Mouse (Mus musculus) midbrain, embryonic 13.5 days (tissue): Measurements from ENCODE around the gene Rasal3. TPM values are rescaled to one million over a fixed set of nuclear protein-coding genes. Genes with fewer than 3 reads are reported as not detected.

Experiments used
- ATAC-seq: fragments of 200-750 bp; cut with Nextera tagmentation; 2 replicates; pipeline ENCODE4 v1.8.0; 2017; ENCODE audit warnings: mild to moderate bottlenecking, moderate TSS enrichment, moderate library complexity
- H3K27ac ChIP-seq: fragments of 300-500 bp; sonication (generic); 2 replicates; pipeline ENCODE4 v1.5.1; 2015; ENCODE audit warnings: inconsistent platforms, mild to moderate bottlenecking, moderate library complexity
- H3K27me3 ChIP-seq: fragments of 300-500 bp; sonication (generic); 2 replicates; pipeline ENCODE4 v1.6.1; 2015; ENCODE audit warnings: mild to moderate bottlenecking, inconsistent platforms
- H3K36me3 ChIP-seq: fragments of 300-500 bp; sonication (generic); 2 replicates; pipeline ENCODE4 v1.6.1; 2015; ENCODE audit warnings: mild to moderate bottlenecking, inconsistent platforms
- H3K4me1 ChIP-seq: fragments of 300-500 bp; sonication (generic); replicated peaks from 2 replicates; pipeline ENCODE4 v1.6.1; 2015; ENCODE audit warnings: inconsistent platforms
- H3K4me2 ChIP-seq: fragments of 300-500 bp; sonication (generic); replicated peaks from 2 replicates; pipeline ENCODE4 v1.6.1; 2015; ENCODE audit warnings: moderate library complexity, mild to moderate bottlenecking, inconsistent platforms
- H3K4me3 ChIP-seq: fragments of 300-500 bp; sonication (generic); replicated peaks from 2 replicates; pipeline ENCODE4 v1.5.1; 2015; ENCODE audit warnings: mild to moderate bottlenecking, inconsistent platforms
- H3K9ac ChIP-seq: fragments of 300-500 bp; sonication (generic); replicated peaks from 2 replicates; pipeline ENCODE4 v1.6.1; 2015; ENCODE audit warnings: mild to moderate bottlenecking, inconsistent platforms
- H3K9me3 ChIP-seq: fragments of 300-500 bp; sonication (generic); 2 replicates; pipeline ENCODE4 v1.6.1; 2016; ENCODE audit warnings: mild to moderate bottlenecking, inconsistent platforms
- WGBS: fragments of 180-500 bp; shearing (Covaris S2); methylation state at CpG from one replicate; pipeline ENCODE4 v1.1.7; 2015; 5-methylcytosine and 5-hydroxymethylcytosine counted together
- polyA plus RNA-seq: library from polyadenylated mRNA; unstranded; fragments of >200 nt; fragmentation: Nextera tagmentation; extraction: Ambion mirVana; gene quantifications from 2 replicates; pipeline ENCODE4 v1.2.1, GENCODE M21; 2015

The Rasal3 gene
- polyA plus RNA-seq, 1 experiment from 2014 or later = 0.54 TPM

DNA sequence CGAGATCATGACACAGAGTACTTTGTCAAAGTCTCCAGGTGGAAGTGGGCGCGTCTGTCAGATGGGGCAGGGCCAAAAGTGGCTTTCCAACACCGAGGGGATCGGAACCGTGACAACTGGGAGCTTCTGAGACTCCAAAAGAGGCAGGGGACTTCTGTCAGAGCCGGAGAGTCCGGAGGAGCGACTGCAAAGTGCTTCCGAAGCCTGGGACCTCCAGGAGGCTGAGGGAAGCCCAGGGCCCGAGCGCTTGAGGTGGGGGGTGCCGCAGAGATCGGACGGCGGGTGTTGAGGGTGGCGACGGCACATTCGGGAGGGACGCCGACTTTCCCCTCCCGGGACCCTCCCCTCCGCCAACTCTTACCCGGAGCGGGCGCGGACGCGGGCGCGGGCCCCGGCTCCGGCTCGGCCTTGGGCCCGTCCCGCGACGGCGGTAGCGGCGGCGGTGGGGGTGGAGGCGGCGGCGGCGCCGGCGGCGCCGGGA, 39.5 kb downstream of the Rasal3 start:
- H3K9me3 ChIP-seq = no peaks in the 10 kb centered on the region
- H3K4me1 ChIP-seq = peaks cover 31% of the 10 kb centered on the region
- peaks cover 53% of the 10 kb centered on the region for H3K36me3 ChIP-seq
- peak; percentile 74 for ATAC-seq
- H3K27ac ChIP-seq = peak overlapping the region; percentile 80
- peak overlapping the region; percentile 96 for H3K4me3 ChIP-seq
- H3K4me2 ChIP-seq = peak overlapping the region; percentile 91
- H3K27me3 ChIP-seq = no peaks in the 10 kb centered on the region
- 0% methylated on average over 20 of the region's 50 CpGs for WGBS
- H3K9ac ChIP-seq = peak overlapping the region; percentile 97

DNA sequence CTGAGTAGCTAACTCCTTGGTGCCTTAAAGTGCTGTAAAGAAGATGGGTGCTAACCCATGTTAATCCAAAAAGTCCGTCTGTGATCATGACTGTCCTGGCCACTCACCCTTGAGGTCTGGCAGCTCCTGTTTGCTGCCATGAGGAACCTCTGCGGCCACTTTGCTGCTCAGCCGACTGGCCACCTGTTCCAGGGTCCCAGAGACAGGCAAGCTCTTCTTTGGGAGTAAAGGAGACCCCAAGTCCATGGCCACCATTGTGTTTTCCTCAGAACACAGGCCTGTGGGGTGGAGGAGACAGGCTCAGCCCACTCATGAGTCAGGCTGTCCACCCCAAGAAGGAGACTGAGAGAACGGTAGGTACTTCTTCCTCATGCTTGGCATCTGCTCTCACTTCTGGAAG, 40.7 kb downstream of the Rasal3 start:
- H3K9ac ChIP-seq = peak overlapping the region; percentile 97
- peaks cover 31% of the 10 kb centered on the region for H3K4me1 ChIP-seq
- H3K4me3 ChIP-seq = peak overlapping the region; percentile 96
- 77% methylated on average over 4 of the region's 4 CpGs for WGBS
- H3K27me3 ChIP-seq = no peaks in the 10 kb centered on the region
- no peak for ATAC-seq
- peak overlapping the region; percentile 91 for H3K4me2 ChIP-seq
- peaks cover 63% of the 10 kb centered on the region for H3K36me3 ChIP-seq
- no peak overlapping the region for H3K27ac ChIP-seq
- no peaks in the 10 kb centered on the region for H3K9me3 ChIP-seq

DNA sequence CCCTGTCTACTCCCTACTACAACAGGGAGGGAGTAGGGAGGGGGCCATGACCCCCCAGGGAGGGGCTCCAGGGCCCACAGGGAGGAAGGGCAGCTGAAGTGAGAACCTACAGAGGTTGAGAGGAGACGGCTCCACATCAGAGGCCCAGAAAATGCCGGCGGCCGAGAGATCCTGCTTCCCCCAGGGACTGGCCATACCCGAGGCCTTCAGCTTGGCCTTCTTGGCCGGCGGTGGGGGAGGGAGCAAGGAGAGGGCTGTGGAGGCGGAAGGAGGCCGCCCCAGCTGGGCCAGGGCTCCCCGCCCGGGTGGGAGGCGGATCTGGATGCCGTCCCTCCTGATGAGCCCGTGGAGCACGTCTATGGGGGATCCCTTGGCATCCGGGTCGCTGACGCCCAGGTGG, 43.5 kb downstream of the Rasal3 start:
- H3K4me1 ChIP-seq = peaks cover 28% of the 10 kb centered on the region
- no peak for ATAC-seq
- no peak overlapping the region for H3K27ac ChIP-seq
- H3K9ac ChIP-seq = no peak overlapping the region
- no peak overlapping the region for H3K4me3 ChIP-seq
- peaks cover 77% of the 10 kb centered on the region for H3K36me3 ChIP-seq
- 85% methylated on average over 18 of the region's 18 CpGs for WGBS
- H3K4me2 ChIP-seq = no peak overlapping the region
- no peaks in the 10 kb centered on the region for H3K27me3 ChIP-seq
- H3K9me3 ChIP-seq = no peaks in the 10 kb centered on the region

DNA sequence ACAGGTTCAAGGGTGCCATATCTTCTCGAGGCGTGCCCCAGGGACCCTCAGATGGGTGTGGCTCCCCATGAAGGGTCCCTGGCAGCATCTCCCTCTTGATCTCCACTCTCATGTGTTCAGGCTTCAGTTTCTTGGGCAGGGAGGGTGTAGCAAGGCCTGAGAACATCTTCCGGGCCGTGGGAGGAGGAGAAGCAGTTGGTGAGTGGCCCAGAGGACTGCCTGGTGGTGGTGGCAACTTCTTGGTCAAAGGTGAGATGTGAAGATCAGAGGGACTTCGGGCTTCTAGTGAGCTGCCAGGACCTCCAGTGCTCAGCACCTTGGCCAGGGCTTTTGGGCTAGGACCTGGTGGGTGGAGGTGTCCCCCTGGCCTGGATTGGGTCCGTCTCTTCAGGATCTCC, 44.4 kb downstream of the Rasal3 start:
- H3K36me3 ChIP-seq = peaks cover 86% of the 10 kb centered on the region
- peaks cover 33% of the 10 kb centered on the region for H3K4me1 ChIP-seq
- H3K9me3 ChIP-seq = no peaks in the 10 kb centered on the region
- H3K9ac ChIP-seq = no peak overlapping the region
- H3K27ac ChIP-seq = no peak overlapping the region
- no peak for ATAC-seq
- H3K4me2 ChIP-seq = no peak overlapping the region
- H3K27me3 ChIP-seq = no peaks in the 10 kb centered on the region
- no peak overlapping the region for H3K4me3 ChIP-seq
- 94% methylated on average over 6 of the region's 6 CpGs for WGBS

DNA sequence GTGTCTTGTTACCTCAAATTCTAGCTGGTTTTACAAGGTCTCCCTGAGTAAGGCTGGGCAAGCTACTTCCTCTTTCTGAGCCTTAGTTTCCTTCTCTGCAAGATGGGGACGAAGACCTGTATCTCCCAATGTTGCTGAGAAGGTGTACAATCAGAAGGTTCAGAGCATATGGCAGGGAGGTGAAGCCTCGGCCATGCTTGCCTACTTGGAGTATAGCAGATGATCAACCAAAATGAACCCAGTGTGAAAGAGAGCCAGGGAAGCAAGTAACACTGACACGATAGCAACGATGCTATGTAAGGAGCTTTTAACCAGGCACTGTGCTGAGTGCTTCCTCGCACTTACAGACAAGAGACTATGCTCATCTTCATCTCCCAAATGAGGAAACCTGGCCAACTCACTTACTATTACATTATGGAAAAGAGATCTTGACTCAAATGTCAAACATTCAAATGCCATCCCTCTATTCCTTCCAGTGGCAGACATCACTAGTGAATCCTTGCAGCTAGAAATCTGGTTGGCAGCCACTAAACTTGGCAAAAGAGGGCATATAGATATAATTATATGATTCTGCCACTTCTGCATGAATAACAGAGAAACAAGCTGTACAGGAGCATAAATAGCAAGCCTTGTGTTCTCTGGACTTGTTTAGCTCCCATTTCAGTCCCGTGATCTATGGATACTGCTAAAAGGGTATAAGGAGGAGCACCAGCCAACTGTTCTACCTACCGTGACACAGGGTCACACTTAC, 45.0 kb downstream of the Rasal3 start:
- H3K27ac ChIP-seq = no peak overlapping the region
- WGBS = 95% methylated on average over 7 of the region's 7 CpGs
- H3K4me1 ChIP-seq = peaks cover 31% of the 10 kb centered on the region

DNA sequence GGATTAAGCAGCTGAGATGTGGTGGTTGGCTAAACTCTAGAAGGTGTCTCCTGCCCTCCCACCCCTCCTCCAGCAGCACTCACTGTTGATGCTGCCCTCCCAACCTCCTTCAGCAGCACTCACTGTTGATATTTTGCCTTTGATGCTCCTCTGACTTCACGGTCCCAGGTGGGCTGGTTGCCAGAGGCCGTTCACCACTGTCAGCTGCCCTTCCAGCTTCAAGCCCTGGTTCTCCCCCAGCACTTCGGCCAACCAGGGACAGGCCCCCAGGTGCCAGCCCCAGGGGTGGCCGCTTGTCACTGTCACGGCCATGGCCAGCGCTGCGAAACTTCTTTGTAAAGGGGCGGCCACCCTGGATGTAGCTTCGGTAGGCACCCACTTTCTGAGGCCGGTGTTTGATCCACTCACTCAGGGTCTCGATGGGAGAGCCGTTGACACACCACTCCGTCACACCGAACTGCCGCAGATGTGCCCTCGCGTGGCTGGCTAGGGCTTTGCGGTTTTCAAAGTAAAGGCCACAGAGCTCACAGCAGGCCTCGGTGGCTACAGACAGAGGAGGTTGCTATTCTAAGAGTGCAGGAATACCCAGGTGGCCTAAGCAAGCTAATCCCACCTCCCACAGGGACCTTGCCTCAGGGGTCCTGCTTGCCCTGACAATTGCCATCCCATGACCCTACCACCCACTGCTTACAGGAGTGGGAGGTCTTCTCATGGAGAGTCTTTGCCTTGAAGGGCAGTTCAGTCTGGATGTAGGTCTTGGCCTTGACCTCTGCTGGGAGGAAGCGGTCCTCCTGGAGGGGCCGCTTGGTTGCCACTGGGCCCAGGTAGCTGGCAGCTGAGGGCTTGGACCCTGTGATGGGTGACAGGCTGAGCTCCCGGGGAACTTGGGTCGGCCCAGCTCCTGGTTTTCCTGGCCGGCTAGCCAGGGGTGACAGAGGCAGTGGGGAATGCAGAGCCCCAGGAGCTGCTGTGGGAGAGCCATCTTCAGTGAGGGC, 46.3 kb downstream of the Rasal3 start:
- Histone ChIP-seq H3K27ac (no peak overlapping the region), H3K36me3 (peaks cover 88% of the 10 kb centered on the region), H3K4me2 (no peak overlapping the region), H3K9ac (no peak overlapping the region), H3K4me1 (peaks cover 26% of the 10 kb centered on the region), H3K4me3 (no peak overlapping the region), H3K9me3 (no peaks in the 10 kb centered on the region), H3K27me3 (no peaks in the 10 kb centered on the region)
- no peak for ATAC-seq
- WGBS = 85% methylated on average over 24 of the region's 24 CpGs

More for the DNA sequence above, 45.0 kb downstream of the Rasal3 start:
- ATAC-seq = no peak
- H3K9me3 ChIP-seq = no peaks in the 10 kb centered on the region
- H3K36me3 ChIP-seq = peaks cover 92% of the 10 kb centered on the region
- no peak overlapping the region for H3K9ac ChIP-seq
- H3K4me2 ChIP-seq = no peak overlapping the region
- no peaks in the 10 kb centered on the region for H3K27me3 ChIP-seq
- no peak overlapping the region for H3K4me3 ChIP-seq

DNA sequence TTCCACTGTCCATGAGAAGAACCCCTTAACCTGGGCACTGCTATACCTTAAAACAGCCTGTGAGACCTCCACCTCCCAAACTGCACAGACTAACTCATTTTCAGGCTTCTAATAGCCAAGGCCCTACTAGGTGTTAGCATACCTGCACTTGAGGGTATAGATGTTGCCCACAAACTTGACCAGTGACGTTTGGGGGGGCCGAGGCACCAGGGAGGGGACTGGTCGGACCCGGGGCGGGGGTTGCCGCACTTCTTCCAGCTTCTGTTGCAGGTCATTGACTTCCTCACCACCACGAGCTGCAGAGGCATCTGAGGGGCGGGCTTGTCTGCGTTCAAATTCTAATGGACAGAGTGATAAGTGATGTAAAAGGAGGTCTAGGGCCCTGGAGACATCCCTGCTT, 47.1 kb downstream of the Rasal3 start:
- Histone ChIP-seq H3K4me1 (peaks cover 20% of the 10 kb centered on the region), H3K9me3 (no peaks in the 10 kb centered on the region), H3K9ac (no peak overlapping the region), H3K27me3 (no peaks in the 10 kb centered on the region), H3K4me3 (no peak overlapping the region), H3K27ac (no peak overlapping the region), H3K4me2 (no peak overlapping the region), H3K36me3 (peaks cover 80% of the 10 kb centered on the region)
- no peak for ATAC-seq
- WGBS = 82% methylated on average over 9 of the region's 9 CpGs

DNA sequence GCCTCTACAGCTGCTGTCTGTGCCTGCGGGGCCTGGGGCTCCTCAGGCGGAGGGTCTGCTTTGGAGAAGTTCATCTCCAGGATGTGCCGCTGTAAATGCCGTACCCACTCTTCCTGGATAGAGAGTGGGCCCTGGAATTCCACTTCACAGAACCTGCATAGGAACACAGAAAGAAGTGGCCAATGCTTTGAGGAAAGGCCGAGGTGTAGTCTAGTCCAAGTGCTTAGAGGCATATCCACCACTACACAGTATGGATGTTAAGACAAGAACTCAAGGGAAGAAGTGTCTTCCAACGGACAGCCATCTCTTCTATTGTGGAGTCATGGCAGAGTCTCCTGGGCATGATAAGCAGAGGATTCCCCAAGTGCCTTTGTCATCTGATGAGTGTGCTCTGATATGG, 48.4 kb downstream of the Rasal3 start:
- no peak overlapping the region for H3K4me2 ChIP-seq
- peaks cover 67% of the 10 kb centered on the region for H3K36me3 ChIP-seq
- ATAC-seq = no peak
- no peaks in the 10 kb centered on the region for H3K9me3 ChIP-seq
- no peak overlapping the region for H3K4me3 ChIP-seq
- H3K27me3 ChIP-seq = no peaks in the 10 kb centered on the region
- H3K27ac ChIP-seq = peak overlapping the region; percentile 64; the same call in 1 of the 2 replicates
- 88% methylated on average over 6 of the region's 6 CpGs for WGBS
- no peak overlapping the region for H3K9ac ChIP-seq
- H3K4me1 ChIP-seq = peaks cover 24% of the 10 kb centered on the region

DNA sequence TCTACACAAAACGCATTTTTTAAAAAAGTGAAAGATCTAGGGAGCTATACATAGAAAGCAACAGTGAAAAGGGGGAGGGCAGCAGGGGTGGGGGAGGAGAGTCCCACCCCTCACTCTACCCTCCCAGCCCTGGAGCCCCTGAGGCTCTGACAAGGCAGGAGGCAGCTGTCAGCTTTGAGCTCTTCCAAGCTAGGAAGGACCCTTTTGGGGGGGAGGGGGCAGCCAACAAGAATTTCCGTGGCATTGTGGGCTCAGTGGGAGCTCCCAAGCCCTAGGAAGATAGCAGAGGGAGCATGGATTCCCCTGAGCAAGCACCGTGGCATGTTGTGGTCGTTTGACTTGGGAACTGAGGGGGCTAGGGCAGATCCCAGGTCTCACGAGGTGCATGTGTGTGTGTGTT, 49.2 kb downstream of the Rasal3 start:
- WGBS = 39% methylated on average over 5 of the region's 5 CpGs

DNA sequence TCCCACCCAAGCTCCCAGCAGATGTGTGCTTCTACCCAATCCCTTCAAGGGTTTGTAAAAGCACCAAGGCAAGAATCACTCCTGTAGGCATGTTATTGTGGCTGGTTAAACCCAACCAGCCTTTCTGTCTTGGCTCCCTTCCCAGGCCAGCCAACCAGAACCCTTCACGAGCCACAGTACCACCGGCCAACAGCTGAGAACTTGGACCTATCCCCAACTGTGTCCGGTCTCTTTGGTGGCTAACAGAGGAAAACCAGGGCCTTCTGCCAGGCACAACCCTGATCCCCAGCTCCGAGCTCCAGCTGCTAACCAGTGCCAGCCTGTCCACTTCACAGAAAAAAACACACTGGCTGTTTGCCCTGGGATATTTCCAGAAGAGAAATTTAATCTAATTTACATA, 49.7 kb downstream of the Rasal3 start:
- ATAC-seq = no peak
- H3K36me3 ChIP-seq = peaks cover 54% of the 10 kb centered on the region
- H3K9me3 ChIP-seq = no peaks in the 10 kb centered on the region
- no peak overlapping the region for H3K4me2 ChIP-seq
- 47% methylated on average over 4 of the region's 4 CpGs for WGBS
- H3K27me3 ChIP-seq = no peaks in the 10 kb centered on the region
- no peak overlapping the region; the same call in none of the 2 replicates for H3K27ac ChIP-seq
- H3K4me1 ChIP-seq = peaks cover 35% of the 10 kb centered on the region
- H3K4me3 ChIP-seq = no peak overlapping the region
- H3K9ac ChIP-seq = no peak overlapping the region

More for the DNA sequence above, 49.2 kb downstream of the Rasal3 start:
- Histone ChIP-seq H3K27ac (peak overlapping the region; percentile 64), H3K4me2 (no peak overlapping the region), H3K27me3 (no peaks in the 10 kb centered on the region), H3K36me3 (peaks cover 59% of the 10 kb centered on the region), H3K9me3 (no peaks in the 10 kb centered on the region), H3K9ac (peak overlapping the region; percentile 7; the same call in 1 of the 2 replicates), H3K4me3 (no peak overlapping the region), H3K4me1 (peaks cover 30% of the 10 kb centered on the region)
- no peak for ATAC-seq

DNA sequence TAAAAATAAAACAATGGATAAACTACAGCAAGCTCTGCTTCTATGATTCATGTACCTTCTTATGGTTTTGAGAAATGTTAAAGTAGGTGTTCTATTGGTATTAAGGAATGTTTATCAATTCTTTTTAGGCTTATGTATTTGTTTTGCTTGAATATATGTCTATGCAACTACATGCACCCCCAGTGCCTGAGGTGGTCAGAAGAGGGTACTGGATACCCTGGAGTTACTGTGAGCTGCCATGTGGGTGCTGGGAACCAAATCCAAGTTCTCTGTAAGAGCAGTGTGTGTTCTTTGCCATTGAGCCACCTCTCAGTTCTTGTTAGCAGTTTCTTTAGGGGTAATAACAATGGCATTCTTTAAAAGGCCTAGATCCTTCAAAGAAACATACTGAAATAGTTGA, 51.7 kb downstream of the Rasal3 start:
- Histone ChIP-seq H3K4me2 (no peak overlapping the region), H3K27ac (no peak overlapping the region), H3K27me3 (no peaks in the 10 kb centered on the region), H3K4me1 (peaks cover 50% of the 10 kb centered on the region), H3K9me3 (no peaks in the 10 kb centered on the region), H3K36me3 (peaks cover 34% of the 10 kb centered on the region), H3K4me3 (no peak overlapping the region), H3K9ac (no peak overlapping the region)
- ATAC-seq = no peak

DNA sequence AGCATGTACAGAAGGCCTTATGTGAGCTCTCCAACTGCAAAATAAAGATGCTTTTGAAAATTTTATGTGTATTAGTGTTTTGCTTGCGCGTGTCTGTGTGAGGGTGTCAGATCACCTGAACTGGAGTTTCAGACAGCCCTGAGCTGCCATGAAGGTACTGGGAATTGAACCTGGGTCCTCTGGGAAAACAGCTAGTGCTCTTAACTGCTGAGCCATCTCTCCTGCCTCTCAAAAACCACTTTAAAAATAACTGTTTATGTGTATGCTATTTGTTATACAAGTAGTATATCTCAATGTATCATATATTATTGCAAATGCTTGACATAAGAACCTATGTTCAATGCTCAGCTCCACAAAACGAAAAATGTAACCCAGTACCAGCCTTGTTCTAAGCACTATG, 52.1 kb downstream of the Rasal3 start:
- WGBS = 75% methylated on average over 3 of the region's 3 CpGs
- Histone ChIP-seq H3K27me3 (no peaks in the 10 kb centered on the region), H3K4me1 (peaks cover 50% of the 10 kb centered on the region), H3K27ac (no peak overlapping the region), H3K4me3 (peak overlapping the region; percentile 56), H3K9me3 (no peaks in the 10 kb centered on the region), H3K4me2 (peak overlapping the region; percentile 70), H3K36me3 (peaks cover 30% of the 10 kb centered on the region), H3K9ac (no peak overlapping the region)
- no peak for ATAC-seq
